Mouse (Mus musculus): ENCODE data around the gene Ccdc82. TPM values are rescaled to one million over a fixed set of nuclear protein-coding genes. Genes with fewer than 3 reads are reported as not detected.

Ccdc82 gene
- polyA plus RNA-seq, 1 experiment from 2014 or later = 7.7 TPM

GRCm38 (mm10) chr9:13242321-13242720 lies 4.4 kb upstream of the Ccdc82 start:
- H3K9ac ChIP-seq (replicated peaks; ENCODE audit: low read length) = no peak overlapping the region
- H3K4me1 ChIP-seq (ENCODE audit: control insufficient read depth, insufficient read depth, low read length) = no peaks in the 10 kb centered on the region
- no peaks in the 10 kb centered on the region for H3K27me3 ChIP-seq (ENCODE audit: control insufficient read depth, insufficient read depth, low read length)
- ATAC-seq (replicated peaks; ENCODE audit: insufficient number of reproducible peaks, low FRiP score, low TSS enrichment, low read depth) = no peak
- no peak overlapping the region for H3K27ac ChIP-seq (replicated peaks; ENCODE audit: low read depth, low read length)
- H3K4me3 ChIP-seq (ENCODE audit: low read depth, low read length) = no peak overlapping the region
- H3K36me3 ChIP-seq (replicated peaks; ENCODE audit: control insufficient read depth, insufficient read depth, low read depth, low read length) = no peaks in the 10 kb centered on the region; the same call in 1 of the 2 replicates
- DNase-seq (ENCODE audit: low spot score) = peak; percentile 61
- no peaks in the 10 kb centered on the region for H3K9me3 ChIP-seq (replicated peaks; ENCODE audit: control insufficient read depth, low read length)
- no peak overlapping the region for H3K4me2 ChIP-seq (ENCODE audit: low read depth, low read length)

DNA sequence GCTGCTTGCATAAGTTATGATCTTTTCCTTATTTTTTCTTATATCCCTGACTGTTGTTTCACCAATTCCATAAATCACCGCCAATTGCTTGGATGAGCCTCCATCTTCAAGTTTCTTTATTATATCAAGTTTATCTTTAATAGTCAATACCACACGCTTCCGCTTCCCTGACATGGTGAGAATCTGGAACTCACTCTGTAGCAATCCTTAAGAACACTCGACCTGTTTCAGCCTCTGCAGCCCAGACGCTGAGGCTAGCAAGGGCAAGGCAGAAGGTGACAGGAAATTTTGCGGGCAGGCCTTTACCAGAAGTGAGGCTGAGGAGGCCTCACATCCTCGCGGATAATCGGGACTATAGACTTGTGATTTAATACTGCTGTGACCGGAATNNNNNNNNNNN lies 1.3 kb upstream of the Ccdc82 start, which contains the start of gene Jrkl:
Gene Jrkl, minus strand, starts transcription at position 349 of the 400 bp plus-strand sequence.
- peak within 1 kb of the TSS; percentile 40 for H3K4me2 ChIP-seq (ENCODE audit: low read depth, low read length)
- no peaks in the 10 kb centered on the region for H3K9me3 ChIP-seq (replicated peaks; ENCODE audit: control insufficient read depth, low read length)
- H3K4me3 ChIP-seq (ENCODE audit: low read depth, low read length) = peak within 1 kb of the TSS; percentile 47
- DNase-seq (ENCODE audit: low spot score) = peak; percentile 28
- 9% methylated on average over 10 of the region's 10 CpGs for WGBS
- no peak for ATAC-seq (replicated peaks; ENCODE audit: insufficient number of reproducible peaks, low FRiP score, low TSS enrichment, low read depth)
- no peaks in the 10 kb centered on the region; the same call in 1 of the 2 replicates for H3K36me3 ChIP-seq (replicated peaks; ENCODE audit: control insufficient read depth, insufficient read depth, low read depth, low read length)
- peak within 1 kb of the TSS; percentile 64 for H3K9ac ChIP-seq (replicated peaks; ENCODE audit: low read length)
- no peak within 1 kb of the TSS for H3K27ac ChIP-seq (replicated peaks; ENCODE audit: low read depth, low read length)
- no peaks in the 10 kb centered on the region for H3K27me3 ChIP-seq (ENCODE audit: control insufficient read depth, insufficient read depth, low read length)
- H3K4me1 ChIP-seq (ENCODE audit: control insufficient read depth, insufficient read depth, low read length) = no peaks in the 10 kb centered on the region

GRCm38 (mm10) chr9:13248104-13248503 lies 1.3 kb downstream of the Ccdc82 start:
- WGBS = 96% methylated on average over 4 of the region's 4 CpGs
- no peaks in the 10 kb centered on the region; the same call in 1 of the 2 replicates for H3K36me3 ChIP-seq (replicated peaks; ENCODE audit: control insufficient read depth, insufficient read depth, low read depth, low read length)
- no peak overlapping the region for H3K9ac ChIP-seq (replicated peaks; ENCODE audit: low read length)
- H3K27ac ChIP-seq (replicated peaks; ENCODE audit: low read depth, low read length) = no peak overlapping the region
- ATAC-seq (replicated peaks; ENCODE audit: insufficient number of reproducible peaks, low FRiP score, low TSS enrichment, low read depth) (no peak), DNase-seq (ENCODE audit: low spot score) (no peak)
- H3K4me3 ChIP-seq (ENCODE audit: low read depth, low read length) = no peak overlapping the region
- H3K27me3 ChIP-seq (ENCODE audit: control insufficient read depth, insufficient read depth, low read length) = no peaks in the 10 kb centered on the region
- H3K9me3 ChIP-seq (replicated peaks; ENCODE audit: control insufficient read depth, low read length) = no peaks in the 10 kb centered on the region
- no peaks in the 10 kb centered on the region for H3K4me1 ChIP-seq (ENCODE audit: control insufficient read depth, insufficient read depth, low read length)
- no peak overlapping the region for H3K4me2 ChIP-seq (ENCODE audit: low read depth, low read length)

DNA sequence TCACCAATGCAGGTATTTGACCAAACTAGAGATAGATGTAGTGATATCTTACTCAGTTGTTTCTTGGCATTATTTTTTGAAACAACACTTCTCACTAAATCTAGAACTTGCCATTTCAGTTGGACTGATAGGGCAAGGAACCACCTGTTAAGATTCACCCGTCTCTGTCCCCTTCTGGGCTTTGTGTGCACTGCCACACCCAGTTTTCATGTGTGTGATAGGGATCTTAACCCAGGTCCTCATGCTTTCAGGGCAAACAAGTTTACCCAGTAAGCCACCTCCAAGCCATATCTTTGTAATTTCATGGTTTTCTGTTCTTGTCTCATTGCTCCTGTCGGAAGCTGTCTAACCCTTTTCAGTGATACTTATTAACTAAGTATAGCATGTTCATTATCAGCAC lies 4.5 kb downstream of the Ccdc82 start:
- Histone ChIP-seq H3K9ac (replicated peaks; ENCODE audit: low read length) (no peak overlapping the region), H3K4me3 (ENCODE audit: low read depth, low read length) (no peak overlapping the region), H3K9me3 (replicated peaks; ENCODE audit: control insufficient read depth, low read length) (no peaks in the 10 kb centered on the region), H3K36me3 (replicated peaks; ENCODE audit: control insufficient read depth, insufficient read depth, low read depth, low read length) (no peaks in the 10 kb centered on the region), H3K4me1 (ENCODE audit: control insufficient read depth, insufficient read depth, low read length) (no peaks in the 10 kb centered on the region), H3K27ac (replicated peaks; ENCODE audit: low read depth, low read length) (no peak overlapping the region), H3K27me3 (ENCODE audit: control insufficient read depth, insufficient read depth, low read length) (no peaks in the 10 kb centered on the region), H3K4me2 (ENCODE audit: low read depth, low read length) (no peak overlapping the region)
- ATAC-seq (replicated peaks; ENCODE audit: insufficient number of reproducible peaks, low FRiP score, low TSS enrichment, low read depth) = no peak
- WGBS = 89% methylated on average over 2 of the region's 2 CpGs
- DNase-seq (ENCODE audit: low spot score) = no peak

DNA sequence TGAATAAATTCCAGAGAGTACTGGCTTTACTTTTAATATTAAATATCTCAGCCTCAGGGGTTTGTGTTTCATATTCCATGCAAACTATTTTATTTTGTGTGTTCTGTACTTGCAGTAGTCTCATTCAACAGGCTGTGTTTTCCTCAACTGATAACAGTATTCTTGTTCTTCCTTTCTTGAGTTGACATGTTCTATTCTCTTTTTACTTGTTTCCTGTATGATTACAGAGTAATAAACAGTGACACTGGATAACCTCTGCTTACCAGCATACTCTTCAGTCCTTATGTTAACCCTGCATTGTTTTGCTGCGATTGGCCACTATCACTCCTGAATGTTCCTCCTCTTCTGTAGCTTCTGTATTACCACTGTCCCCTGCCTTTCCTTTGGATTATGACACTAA lies 10.0 kb downstream of the Ccdc82 start:
- no peaks in the 10 kb centered on the region for H3K4me1 ChIP-seq (ENCODE audit: control insufficient read depth, insufficient read depth, low read length)
- no peaks in the 10 kb centered on the region for H3K36me3 ChIP-seq (replicated peaks; ENCODE audit: control insufficient read depth, insufficient read depth, low read depth, low read length)
- no peak overlapping the region for H3K27ac ChIP-seq (replicated peaks; ENCODE audit: low read depth, low read length)
- DNase-seq (ENCODE audit: low spot score) = no peak
- H3K9me3 ChIP-seq (replicated peaks; ENCODE audit: control insufficient read depth, low read length) = no peaks in the 10 kb centered on the region
- no peaks in the 10 kb centered on the region for H3K27me3 ChIP-seq (ENCODE audit: control insufficient read depth, insufficient read depth, low read length)
- H3K4me2 ChIP-seq (ENCODE audit: low read depth, low read length) = no peak overlapping the region
- no peak overlapping the region for H3K4me3 ChIP-seq (ENCODE audit: low read depth, low read length)
- 85% methylated on average over 1 of the region's 1 CpGs for WGBS
- no peak overlapping the region for H3K9ac ChIP-seq (replicated peaks; ENCODE audit: low read length)
- no peak for ATAC-seq (replicated peaks; ENCODE audit: insufficient number of reproducible peaks, low FRiP score, low TSS enrichment, low read depth)

DNA sequence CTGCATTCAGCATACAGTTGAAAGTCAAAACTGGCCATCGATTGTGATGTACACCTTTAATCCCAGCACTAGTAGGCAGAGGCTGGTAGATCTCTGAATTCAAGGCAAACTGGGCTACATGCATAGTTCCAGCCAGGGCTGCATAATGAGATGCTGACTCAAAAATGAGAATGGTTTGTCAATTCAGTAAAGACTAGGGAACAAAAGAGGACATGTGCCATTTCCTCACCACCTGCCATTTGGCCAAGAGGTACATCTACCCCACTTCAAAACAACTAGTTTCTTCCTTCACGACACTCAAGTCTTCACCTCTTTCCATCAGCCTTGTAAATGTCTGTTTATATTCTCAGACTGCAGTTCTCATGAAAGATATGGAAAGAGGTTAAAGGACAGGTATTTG lies 11.4 kb downstream of the Ccdc82 start:
- no peaks in the 10 kb centered on the region for H3K4me1 ChIP-seq (ENCODE audit: control insufficient read depth, insufficient read depth, low read length)
- no peak overlapping the region for H3K27ac ChIP-seq (replicated peaks; ENCODE audit: low read depth, low read length)
- no peaks in the 10 kb centered on the region for H3K36me3 ChIP-seq (replicated peaks; ENCODE audit: control insufficient read depth, insufficient read depth, low read depth, low read length)
- WGBS = 90% methylated on average over 2 of the region's 2 CpGs
- H3K9ac ChIP-seq (replicated peaks; ENCODE audit: low read length) = no peak overlapping the region
- no peaks in the 10 kb centered on the region for H3K9me3 ChIP-seq (replicated peaks; ENCODE audit: control insufficient read depth, low read length)
- no peak overlapping the region for H3K4me2 ChIP-seq (ENCODE audit: low read depth, low read length)
- H3K27me3 ChIP-seq (ENCODE audit: control insufficient read depth, insufficient read depth, low read length) = no peaks in the 10 kb centered on the region
- H3K4me3 ChIP-seq (ENCODE audit: low read depth, low read length) = no peak overlapping the region
- ATAC-seq (replicated peaks; ENCODE audit: insufficient number of reproducible peaks, low FRiP score, low TSS enrichment, low read depth) (no peak), DNase-seq (ENCODE audit: low spot score) (no peak)

DNA sequence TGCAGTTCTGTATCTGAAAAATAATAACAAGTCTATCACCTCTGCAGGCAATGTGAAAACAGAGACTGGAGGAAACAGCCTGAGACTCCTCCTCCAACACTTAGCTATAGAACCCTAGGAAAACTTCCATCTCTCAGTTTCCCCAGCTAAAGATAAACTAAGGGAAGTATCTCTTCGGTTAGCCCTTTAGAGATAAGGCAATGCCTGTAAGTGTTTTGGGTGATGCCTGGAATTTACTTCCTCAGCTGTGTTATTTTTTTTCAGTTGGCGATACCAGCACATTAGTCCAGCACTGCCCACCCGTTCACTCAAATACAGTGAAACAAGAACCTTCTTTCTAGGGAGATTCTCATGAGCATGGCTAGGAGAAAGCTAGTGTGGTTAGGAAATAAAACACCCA lies 14.2 kb downstream of the Ccdc82 start:
- H3K4me1 ChIP-seq (ENCODE audit: control insufficient read depth, insufficient read depth, low read length) = no peaks in the 10 kb centered on the region
- no peak overlapping the region for H3K27ac ChIP-seq (replicated peaks; ENCODE audit: low read depth, low read length)
- H3K9me3 ChIP-seq (replicated peaks; ENCODE audit: control insufficient read depth, low read length) = no peaks in the 10 kb centered on the region
- H3K36me3 ChIP-seq (replicated peaks; ENCODE audit: control insufficient read depth, insufficient read depth, low read depth, low read length) = no peaks in the 10 kb centered on the region
- no peak overlapping the region for H3K4me3 ChIP-seq (ENCODE audit: low read depth, low read length)
- DNase-seq (ENCODE audit: low spot score) (no peak), ATAC-seq (replicated peaks; ENCODE audit: insufficient number of reproducible peaks, low FRiP score, low TSS enrichment, low read depth) (no peak)
- no peak overlapping the region for H3K4me2 ChIP-seq (ENCODE audit: low read depth, low read length)
- no peaks in the 10 kb centered on the region for H3K27me3 ChIP-seq (ENCODE audit: control insufficient read depth, insufficient read depth, low read length)
- no peak overlapping the region for H3K9ac ChIP-seq (replicated peaks; ENCODE audit: low read length)
- 87% methylated on average over 3 of the region's 3 CpGs for WGBS

- Histone ChIP-seq H3K36me3 (replicated peaks; ENCODE audit: control insufficient read depth, insufficient read depth, low read depth, low read length) (no peaks in the 10 kb centered on the region), H3K27ac (replicated peaks; ENCODE audit: low read depth, low read length) (no peak overlapping the region), H3K4me3 (ENCODE audit: low read depth, low read length) (no peak overlapping the region), H3K9ac (replicated peaks; ENCODE audit: low read length) (no peak overlapping the region), H3K9me3 (replicated peaks; ENCODE audit: control insufficient read depth, low read length) (no peaks in the 10 kb centered on the region), H3K27me3 (ENCODE audit: control insufficient read depth, insufficient read depth, low read length) (no peaks in the 10 kb centered on the region), H3K4me2 (ENCODE audit: low read depth, low read length) (no peak overlapping the region), H3K4me1 (ENCODE audit: control insufficient read depth, insufficient read depth, low read length) (no peaks in the 10 kb centered on the region)
- no peak for ATAC-seq (replicated peaks; ENCODE audit: insufficient number of reproducible peaks, low FRiP score, low TSS enrichment, low read depth)
- WGBS = 98% methylated on average over 1 of the region's 1 CpGs
- no peak for DNase-seq (ENCODE audit: low spot score)
Observed at GRCm38 (mm10) chr9:13273219-13273618, 26.5 kb downstream of the Ccdc82 start.

Measured in embryonic facial prominence, embryonic 11.5 days (tissue).